Mouse (Mus musculus): ENCODE measurements around the gene Ctc1. TPM values are rescaled to one million over a fixed set of nuclear protein-coding genes. Genes with fewer than 3 reads are reported as not detected.
A peak's percentile ranks its signal among the peaks of the same experiment; 100 is the strongest.

The Ctc1 gene
- total RNA-seq, 2 experiments from 2014 or later = 40.3 to 43.1 TPM

GRCm38 (mm10) chr11:69037231-69038061 is 21.7 kb downstream of the Ctc1 start:
- TF ChIP-seq CTCF (conservative IDR thresholded peaks at IDR 0.05) = no peak
- Histone ChIP-seq H3K4me3 (peak overlapping the region; percentile 74), H3K27ac (peak overlapping the region; percentile 94)
- peak; percentile 87 to 88 for DNase-seq (ENCODE audit: low spot score in 2 of 2)

GRCm38 (mm10) chr11:69038173-69038572 is 22.5 kb downstream of the Ctc1 start:
- Histone ChIP-seq H3K27ac (peak overlapping the region; percentile 94; the same call in 1 of the 2 replicates), H3K4me3 (no peak overlapping the region; the same call in 1 of the 2 replicates)
- no peak for DNase-seq (ENCODE audit: low spot score in 2 of 2)
- no peak for TF ChIP-seq CTCF (conservative IDR thresholded peaks at IDR 0.05)

- no peak within 1 kb of the TSS for H3K27ac ChIP-seq
- H3K4me3 ChIP-seq = peak within 1 kb of the TSS; percentile 63
- peak in 1 of 2 experiments; percentile 70 for DNase-seq (ENCODE audit: low spot score in 2 of 2)
- peak; percentile 52 for TF ChIP-seq CTCF (conservative IDR thresholded peaks at IDR 0.05)
Observed at GRCm38 (mm10) chr11:69045531-69046394, 30.1 kb downstream of the Ctc1 start, which contains the start of gene Aurkb. Aurkb (plus strand) TSS chr11:69045647.

- DNase-seq (ENCODE audit: low spot score in 2 of 2) = no peak
- Histone ChIP-seq H3K27ac (no peak overlapping the region), H3K4me3 (no peak overlapping the region; the same call in 1 of the 2 replicates)
- no peak for TF ChIP-seq CTCF (conservative IDR thresholded peaks at IDR 0.05)
Observed at GRCm38 (mm10) chr11:69046395-69046774, 30.7 kb downstream of the Ctc1 start.

GRCm38 (mm10) chr11:69047592-69047991 is 31.9 kb downstream of the Ctc1 start:
- no peak for DNase-seq (ENCODE audit: low spot score in 2 of 2)
- no peak overlapping the region for H3K27ac ChIP-seq
- H3K4me3 ChIP-seq = no peak overlapping the region
- TF ChIP-seq CTCF (conservative IDR thresholded peaks at IDR 0.05) = no peak

GRCm38 (mm10) chr11:69048151-69048550 is 32.4 kb downstream of the Ctc1 start:
- no peak for DNase-seq (ENCODE audit: low spot score in 2 of 2)
- Histone ChIP-seq H3K4me3 (no peak overlapping the region), H3K27ac (no peak overlapping the region)
- no peak for TF ChIP-seq CTCF (conservative IDR thresholded peaks at IDR 0.05)

GRCm38 (mm10) chr11:69050748-69051147 is 35.0 kb downstream of the Ctc1 start:
- no peak for DNase-seq (ENCODE audit: low spot score in 2 of 2)
- TF ChIP-seq CTCF (conservative IDR thresholded peaks at IDR 0.05) = no peak
- Histone ChIP-seq H3K4me3 (no peak overlapping the region), H3K27ac (no peak overlapping the region)

GRCm38 (mm10) chr11:69051771-69052170 is 36.1 kb downstream of the Ctc1 start:
- no peak for TF ChIP-seq CTCF (conservative IDR thresholded peaks at IDR 0.05)
- no peak overlapping the region for H3K27ac ChIP-seq
- no peak overlapping the region for H3K4me3 ChIP-seq
- DNase-seq (ENCODE audit: low spot score in 2 of 2) = no peak

- TF ChIP-seq CTCF (conservative IDR thresholded peaks at IDR 0.05) = no peak
- no peak overlapping the region for H3K4me3 ChIP-seq
Observed at GRCm38 (mm10) chr11:69052824-69053421, 37.2 kb downstream of the Ctc1 start.

GRCm38 (mm10) chr11:69053848-69054247 is 38.1 kb downstream of the Ctc1 start:
- DNase-seq (ENCODE audit: low spot score in 2 of 2) = no peak
- Histone ChIP-seq H3K4me3 (no peak overlapping the region), H3K27ac (no peak overlapping the region)
- no peak for TF ChIP-seq CTCF (conservative IDR thresholded peaks at IDR 0.05)

More at GRCm38 (mm10) chr11:69052824-69053421, 37.2 kb downstream of the Ctc1 start:
- no peak for DNase-seq (ENCODE audit: low spot score in 2 of 2)
- H3K27ac ChIP-seq = no peak overlapping the region

- peak overlapping the region; percentile 96 for H3K27ac ChIP-seq
- no peak for DNase-seq (ENCODE audit: low spot score in 2 of 2)
- TF ChIP-seq CTCF (conservative IDR thresholded peaks at IDR 0.05) = no peak
- peak overlapping the region; percentile 98 for H3K4me3 ChIP-seq
Observed at GRCm38 (mm10) chr11:69058265-69058664, 42.6 kb downstream of the Ctc1 start.

GRCm38 (mm10) chr11:69058729-69059356 is 43.1 kb downstream of the Ctc1 start:
- TF ChIP-seq CTCF (conservative IDR thresholded peaks at IDR 0.05) = no peak
- Histone ChIP-seq H3K27ac (peak overlapping the region; percentile 96), H3K4me3 (peak overlapping the region; percentile 98)
- DNase-seq (ENCODE audit: low spot score in 2 of 2) = no peak

All from layer of hippocampus, adult 2 months (tissue).